Mouse (Mus musculus) bone marrow macrophage, adult 2 months (primary cell): Measurements from ENCODE around the gene Slc4a2.

ENCODE experiments used
- CTCF ChIP-seq: IDR thresholded peaks from 2 replicates; pipeline ENCODE4 v1.5.1; 2012; ENCODE audit warnings: low read depth, mild to moderate bottlenecking, low read length, moderate library complexity
- POLR2A ChIP-seq: IDR thresholded peaks from 2 replicates; pipeline ENCODE4 v1.6.1; 2012; ENCODE audit warnings: mild to moderate bottlenecking, low read depth, low read length, borderline replicate concordance

DNA sequence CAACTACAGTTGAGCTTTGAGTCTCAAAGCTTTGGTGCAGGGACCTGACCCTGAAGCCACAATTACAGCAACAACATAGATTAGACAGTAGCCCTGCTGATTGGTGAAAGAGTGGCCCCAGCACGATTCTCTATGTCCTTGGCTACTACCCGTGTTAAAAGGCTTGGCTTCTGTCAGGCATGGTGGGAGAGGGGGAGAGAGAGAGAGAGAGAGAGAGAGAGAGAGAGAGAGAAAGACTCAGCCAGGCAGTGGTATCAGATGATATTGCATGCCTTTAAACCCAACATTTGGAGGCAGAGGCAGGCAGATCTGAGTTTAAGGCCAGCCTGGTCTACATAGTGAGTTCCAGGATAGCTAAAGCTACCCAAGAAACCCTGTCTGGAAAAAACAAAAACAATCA is 41.6 kb upstream of the Slc4a2 start:
- TF ChIP-seq CTCF (no peak), POLR2A (no peak)
